Mouse (Mus musculus): ENCODE data around the gene Smyd3. TPM values are rescaled to one million over a fixed set of nuclear protein-coding genes. Genes with fewer than 3 reads are reported as not detected.
"Not testable (repeated sequence)": the region's sequence is repeated elsewhere in the genome, so short reads cannot be mapped to it uniquely, and the experiment has no call there.

The Smyd3 gene
- polyA plus RNA-seq, 1 experiment from 2014 or later: 16.1 TPM

DNA sequence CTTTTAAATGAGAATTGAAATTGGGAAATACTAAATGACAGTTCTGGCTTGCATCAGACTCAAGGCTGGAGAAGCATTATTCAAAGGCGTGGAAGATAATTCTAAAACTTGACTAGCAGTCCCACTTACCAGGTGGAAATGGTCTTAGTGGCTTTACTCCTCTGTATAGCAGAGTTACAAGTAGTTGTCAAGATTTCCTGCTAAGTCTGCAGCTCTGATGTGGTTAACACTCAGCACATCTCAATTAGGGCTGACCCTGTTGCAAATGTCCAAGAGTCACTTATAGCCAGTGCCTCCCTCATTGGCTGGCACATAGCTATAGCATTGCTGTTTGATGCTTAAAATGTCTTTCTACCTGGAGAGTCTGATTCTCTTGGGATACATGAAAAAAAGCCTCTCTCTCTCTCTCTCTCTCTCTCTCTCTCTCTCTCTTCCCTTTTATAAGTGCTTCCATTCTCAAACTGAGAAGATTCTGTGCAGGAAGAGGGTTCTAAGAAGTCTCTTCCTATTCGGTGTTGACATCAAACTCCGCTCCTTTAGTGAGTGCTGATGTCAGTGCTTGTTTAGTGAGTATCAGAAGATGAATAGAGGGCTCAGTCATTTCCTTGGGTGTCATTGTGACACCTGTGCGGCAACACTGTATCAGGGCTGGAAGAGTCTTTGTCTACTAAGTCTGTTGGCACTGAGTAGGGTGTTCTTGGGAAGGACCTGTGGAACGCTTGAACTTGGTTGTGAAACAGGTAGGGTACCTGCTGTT lies 31.3 kb upstream of the Smyd3 start:
- H3K4me1 ChIP-seq: peaks cover 32% of the 10 kb centered on the region
- H3K36me3 ChIP-seq: no peaks in the 10 kb centered on the region
- DNase-seq (ENCODE audit: low spot score): no peak
- no peak overlapping the region for H3K27ac ChIP-seq
- H3K27me3 ChIP-seq (ENCODE audit: insufficient read depth, poor library complexity, severe bottlenecking): no peaks in the 10 kb centered on the region
- no peaks in the 10 kb centered on the region for H3K9me3 ChIP-seq
- 93% methylated on average over 5 of the region's 5 CpGs for WGBS
- H3K4me3 ChIP-seq: no peak overlapping the region

DNA sequence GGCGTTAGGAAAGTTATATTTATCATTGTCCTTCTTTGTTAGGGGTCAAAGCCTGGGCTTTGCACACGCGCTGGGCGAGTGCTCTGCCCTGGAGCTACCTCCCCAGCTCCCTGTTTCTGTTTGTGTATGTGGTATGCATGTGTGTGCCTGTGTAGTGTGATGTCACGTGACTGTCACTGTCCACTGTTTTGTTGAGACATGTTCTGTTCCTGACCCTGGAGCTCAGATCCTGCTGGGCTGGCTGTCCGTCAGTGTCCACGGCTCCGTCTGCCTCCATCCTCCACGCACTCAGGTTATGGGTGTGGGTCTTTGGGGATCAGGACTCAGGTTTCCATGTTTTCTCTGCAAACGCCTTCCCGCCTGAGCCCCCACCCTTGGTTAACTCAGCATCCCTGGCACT lies 30.4 kb upstream of the Smyd3 start:
- WGBS: 67% methylated on average over 11 of the region's 11 CpGs
- H3K4me3 ChIP-seq: 0 out of 2 replicates have a peak overlapping the region, but pooled peaks have one; percentile 87

GRCm38 (mm10) chr1:179547176-179547575 lies 29.3 kb upstream of the Smyd3 start:
- H3K4me3 ChIP-seq: peak overlapping the region; percentile 87
- H3K4me1 ChIP-seq: peaks cover 23% of the 10 kb centered on the region
- peak overlapping the region; percentile 94; the same call in 1 of the 2 replicates for H3K27ac ChIP-seq
- 21% methylated on average over 5 of the region's 5 CpGs for WGBS
- H3K9me3 ChIP-seq: no peaks in the 10 kb centered on the region
- no peaks in the 10 kb centered on the region for H3K27me3 ChIP-seq (ENCODE audit: insufficient read depth, poor library complexity, severe bottlenecking)
- DNase-seq (ENCODE audit: low spot score): no peak
- 0 out of 2 replicates have a peak, but pooled peaks cover 8% of the 10 kb centered on the region for H3K36me3 ChIP-seq

More for the DNA sequence above, 30.4 kb upstream of the Smyd3 start:
- Histone ChIP-seq H3K36me3 (0 out of 2 replicates have a peak, but pooled peaks cover 3% of the 10 kb centered on the region), H3K9me3 (no peaks in the 10 kb centered on the region), H3K27me3 (ENCODE audit: insufficient read depth, poor library complexity, severe bottlenecking) (no peaks in the 10 kb centered on the region), H3K4me1 (peaks cover 29% of the 10 kb centered on the region), H3K27ac (peak overlapping the region; percentile 31; the same call in 1 of the 2 replicates)
- DNase-seq (ENCODE audit: low spot score): no peak

DNA sequence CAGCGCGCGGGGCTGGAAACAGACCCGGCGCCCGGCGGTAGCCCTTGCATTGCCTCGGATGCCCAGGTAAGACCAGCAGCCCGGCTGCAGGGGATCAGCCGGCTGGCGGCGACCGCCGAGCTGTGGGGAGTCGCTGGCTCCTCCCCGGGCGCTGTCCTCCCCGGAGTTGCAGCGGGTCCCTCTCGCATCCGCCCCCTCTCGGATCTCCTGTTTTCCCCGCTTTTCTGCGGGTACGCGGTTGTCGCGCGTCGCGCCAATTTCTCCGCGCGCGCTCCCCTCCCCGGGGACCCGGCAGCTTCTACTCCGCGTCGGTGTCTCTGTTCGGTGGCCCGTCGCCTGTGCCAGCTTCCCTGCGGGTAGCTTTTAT lies 28.7 kb upstream of the Smyd3 start:
- H3K4me3 ChIP-seq: peak overlapping the region; percentile 87
- H3K9me3 ChIP-seq: no peaks in the 10 kb centered on the region
- peak overlapping the region; percentile 94 for H3K27ac ChIP-seq
- H3K4me1 ChIP-seq: peaks cover 19% of the 10 kb centered on the region
- DNase-seq (ENCODE audit: low spot score): no peak
- H3K27me3 ChIP-seq (ENCODE audit: insufficient read depth, poor library complexity, severe bottlenecking): no peaks in the 10 kb centered on the region
- peaks cover 9% of the 10 kb centered on the region for H3K36me3 ChIP-seq
- under 1% methylated on average over 44 of the region's 44 CpGs for WGBS

- DNase-seq (ENCODE audit: low spot score): peak; percentile 100
- not testable (repeated sequence) for H3K27me3 ChIP-seq (ENCODE audit: insufficient read depth, poor library complexity, severe bottlenecking); H3K9me3 ChIP-seq
- Histone ChIP-seq H3K27ac (peak within 1 kb of the TSS; percentile 94), H3K36me3 (peaks cover 12% of the 10 kb centered on the region), H3K4me3 (peak within 1 kb of the TSS; percentile 87), H3K4me1 (peaks cover 19% of the 10 kb centered on the region)
- WGBS: under 1% methylated on average over 69 of the region's 69 CpGs
Observed at GRCm38 (mm10) chr1:179545768-179546550, 28.1 kb upstream of the Smyd3 start, which contains the start of the genes Tfb2m and Cnst. Tfb2m (minus strand) TSS chr1:179546267. Cnst (plus strand) TSS chr1:179546370.

DNA sequence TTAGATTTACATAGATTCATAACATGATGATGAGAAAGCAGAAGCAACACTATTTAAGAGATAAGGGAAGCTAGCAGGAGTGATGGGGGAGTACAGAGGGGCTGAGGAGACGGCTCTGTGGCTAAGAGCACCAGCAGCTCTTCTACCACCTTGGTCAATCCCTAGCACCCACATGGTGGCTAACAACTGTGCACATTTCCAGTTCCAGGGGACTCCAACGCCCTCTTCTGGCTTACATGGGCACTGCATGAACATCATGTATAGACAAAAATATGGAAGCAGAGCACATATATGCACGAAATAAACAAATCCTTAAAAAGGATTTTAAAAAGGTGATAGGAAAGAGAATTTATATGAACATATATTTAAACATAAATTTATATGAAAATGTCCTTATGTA lies 23.7 kb upstream of the Smyd3 start:
- WGBS: 56% methylated on average over 3 of the region's 3 CpGs
- no peak overlapping the region for H3K4me3 ChIP-seq
- no peaks in the 10 kb centered on the region for H3K27me3 ChIP-seq (ENCODE audit: insufficient read depth, poor library complexity, severe bottlenecking)
- H3K4me1 ChIP-seq: peaks cover 6% of the 10 kb centered on the region; the same call in 1 of the 2 replicates
- H3K36me3 ChIP-seq: peaks cover 33% of the 10 kb centered on the region
- no peak for DNase-seq (ENCODE audit: low spot score)
- H3K27ac ChIP-seq: no peak overlapping the region
- H3K9me3 ChIP-seq: no peaks in the 10 kb centered on the region

DNA sequence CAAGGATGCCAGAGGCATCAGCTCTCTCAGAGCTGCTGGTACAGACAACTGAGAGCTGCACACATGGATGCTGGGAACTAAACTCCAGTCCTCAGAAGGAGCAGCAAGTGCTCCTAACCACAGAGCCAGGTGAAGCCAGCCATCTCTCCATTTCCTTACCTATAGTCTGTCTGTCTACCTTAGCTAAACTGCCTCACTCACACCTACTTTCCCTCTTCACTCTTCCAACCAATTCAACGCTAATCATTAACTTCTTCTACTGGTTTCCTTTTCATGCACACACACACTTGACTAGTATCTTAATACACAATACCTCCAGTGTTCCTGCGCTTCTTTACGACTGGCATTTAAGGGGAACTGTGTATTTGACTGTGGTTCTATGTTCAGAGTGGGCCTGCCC lies 22.0 kb upstream of the Smyd3 start:
- 90% methylated on average over 3 of the region's 3 CpGs for WGBS
- peaks cover 40% of the 10 kb centered on the region for H3K36me3 ChIP-seq

DNA sequence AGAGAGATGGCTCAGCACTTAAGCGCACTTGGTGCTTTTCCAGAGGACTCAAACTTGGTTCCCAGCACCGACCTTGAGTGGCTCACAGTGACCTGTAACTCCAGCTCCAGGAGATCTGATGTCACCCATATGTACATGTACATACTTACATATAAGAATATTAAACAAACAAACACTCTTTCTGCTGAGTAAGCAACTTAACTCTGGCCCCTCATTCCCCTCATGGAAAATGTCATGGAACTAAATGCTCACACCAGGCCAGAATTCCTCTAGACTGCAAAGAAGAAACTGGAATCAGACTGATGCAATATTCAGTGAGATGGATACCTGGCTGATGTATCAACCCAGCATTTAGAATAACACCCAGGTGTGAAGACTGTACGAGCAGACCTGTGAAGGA lies 21.2 kb upstream of the Smyd3 start:
- Histone ChIP-seq H3K9me3 (no peaks in the 10 kb centered on the region), H3K36me3 (peaks cover 44% of the 10 kb centered on the region), H3K4me3 (no peak overlapping the region), H3K27me3 (ENCODE audit: insufficient read depth, poor library complexity, severe bottlenecking) (no peaks in the 10 kb centered on the region), H3K4me1 (no peaks in the 10 kb centered on the region), H3K27ac (no peak overlapping the region)
- 92% methylated on average over 3 of the region's 3 CpGs for WGBS
- DNase-seq (ENCODE audit: low spot score): no peak

More for the DNA sequence above, 22.0 kb upstream of the Smyd3 start:
- H3K9me3 ChIP-seq: no peaks in the 10 kb centered on the region
- no peak overlapping the region for H3K27ac ChIP-seq
- peaks cover under 1% of the 10 kb centered on the region; the same call in 1 of the 2 replicates for H3K4me1 ChIP-seq
- no peak for DNase-seq (ENCODE audit: low spot score)
- no peaks in the 10 kb centered on the region for H3K27me3 ChIP-seq (ENCODE audit: insufficient read depth, poor library complexity, severe bottlenecking)
- no peak overlapping the region for H3K4me3 ChIP-seq

DNA sequence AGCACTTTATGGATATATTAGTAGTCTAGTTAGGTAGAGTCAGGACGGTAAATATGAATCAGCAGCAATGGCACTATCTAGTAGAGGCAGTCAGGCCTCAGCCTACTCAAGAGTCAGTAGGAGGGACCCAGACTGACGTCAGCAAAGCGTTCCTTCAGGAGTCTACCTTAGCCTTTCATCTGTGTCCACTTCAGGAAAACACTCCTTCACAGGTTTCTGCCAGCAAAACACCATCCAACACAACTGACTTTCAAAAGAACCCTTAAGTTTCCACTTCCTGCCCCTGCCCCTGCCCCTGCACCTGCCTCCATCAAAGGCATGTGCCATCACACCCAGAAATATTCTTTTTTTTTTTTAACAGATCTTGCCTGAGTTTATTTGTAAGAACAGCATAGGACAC lies 2.1 kb upstream of the Smyd3 start:
- Histone ChIP-seq H3K9me3 (no peaks in the 10 kb centered on the region), H3K36me3 (no peaks in the 10 kb centered on the region), H3K27me3 (ENCODE audit: insufficient read depth, poor library complexity, severe bottlenecking) (no peaks in the 10 kb centered on the region), H3K4me1 (peaks cover 6% of the 10 kb centered on the region), H3K4me3 (no peak overlapping the region), H3K27ac (no peak overlapping the region)
- no peak for DNase-seq (ENCODE audit: low spot score)
- 82% methylated on average over 3 of the region's 3 CpGs for WGBS

GRCm38 (mm10) chr1:179516941-179517712 lies 714 bp downstream of the Smyd3 start:
- Histone ChIP-seq H3K4me1 (peaks cover 6% of the 10 kb centered on the region), H3K36me3 (no peaks in the 10 kb centered on the region), H3K9me3 (no peaks in the 10 kb centered on the region), H3K27ac (peak overlapping the region; percentile 87), H3K4me3 (peak overlapping the region; percentile 86), H3K27me3 (ENCODE audit: insufficient read depth, poor library complexity, severe bottlenecking) (no peaks in the 10 kb centered on the region)
- WGBS: under 1% methylated on average over 21 of the region's 21 CpGs
- DNase-seq (ENCODE audit: low spot score): no peak

DNA sequence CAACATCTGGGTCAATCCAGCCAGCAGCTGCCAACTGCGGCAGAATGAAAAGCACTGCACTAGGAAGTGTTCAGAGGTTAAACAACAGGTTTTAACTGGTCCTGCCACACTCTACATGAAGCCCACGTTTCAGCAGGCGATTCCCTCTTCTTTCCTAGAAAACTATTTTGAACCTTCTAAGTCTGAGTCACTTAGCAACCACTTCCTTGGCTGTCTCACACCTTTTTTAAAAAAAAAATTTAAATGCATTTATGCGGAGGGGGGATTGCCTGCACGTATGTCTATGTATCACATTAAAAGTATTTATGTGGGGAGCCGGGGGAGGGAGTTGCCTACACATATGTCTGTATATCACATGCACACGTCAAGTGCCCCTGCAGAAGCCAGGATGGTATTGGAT lies 5.9 kb downstream of the Smyd3 start:
- 81% methylated on average over 7 of the region's 7 CpGs for WGBS
- Histone ChIP-seq H3K27me3 (ENCODE audit: insufficient read depth, poor library complexity, severe bottlenecking) (no peaks in the 10 kb centered on the region), H3K36me3 (no peaks in the 10 kb centered on the region), H3K27ac (no peak overlapping the region), H3K4me3 (no peak overlapping the region), H3K9me3 (no peaks in the 10 kb centered on the region), H3K4me1 (peaks cover 9% of the 10 kb centered on the region)
- DNase-seq (ENCODE audit: low spot score): no peak

DNA sequence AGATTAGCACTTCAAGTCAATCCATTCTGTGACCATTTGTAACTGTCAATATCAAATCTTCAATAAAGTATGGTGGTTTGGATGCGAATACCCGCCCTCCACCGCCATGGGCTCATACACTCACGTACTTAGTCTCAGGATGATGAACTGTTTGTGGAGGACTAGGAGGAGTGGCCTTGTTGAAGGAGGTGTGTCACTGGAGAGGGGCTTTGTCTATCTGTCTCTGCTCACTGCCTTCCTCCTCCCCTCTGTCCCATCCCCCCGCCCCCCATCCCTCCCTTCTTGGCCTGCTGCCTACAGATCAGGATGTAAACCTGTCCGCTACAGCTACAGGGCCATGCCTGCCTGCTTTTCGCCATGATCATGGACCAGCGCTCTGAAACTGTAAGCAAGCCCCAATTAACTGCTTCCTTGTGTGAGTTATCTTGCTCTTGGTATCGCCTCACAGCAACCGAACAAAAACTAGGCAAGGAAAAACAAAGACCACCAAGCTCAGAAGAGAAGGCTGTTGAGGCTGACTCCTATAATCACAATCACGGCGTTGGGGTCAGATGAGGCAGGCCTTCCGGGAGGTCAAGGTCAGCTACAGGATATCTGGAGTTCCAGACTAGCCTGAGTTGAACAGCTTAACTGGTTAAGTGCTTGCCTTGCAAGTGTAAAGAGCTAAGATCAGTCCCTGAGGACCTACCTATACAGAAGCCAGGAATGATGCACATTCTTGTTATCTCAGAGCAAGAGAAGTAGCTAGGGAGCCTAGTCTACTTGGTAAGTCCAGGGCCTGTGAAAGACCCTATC lies 7.1 kb downstream of the Smyd3 start:
- Histone ChIP-seq H3K4me1 (peaks cover 3% of the 10 kb centered on the region; the same call in 1 of the 2 replicates), H3K27me3 (ENCODE audit: insufficient read depth, poor library complexity, severe bottlenecking) (no peaks in the 10 kb centered on the region), H3K9me3 (no peaks in the 10 kb centered on the region), H3K36me3 (no peaks in the 10 kb centered on the region), H3K27ac (no peak overlapping the region), H3K4me3 (no peak overlapping the region)
- no peak for DNase-seq (ENCODE audit: low spot score)
- 80% methylated on average over 13 of the region's 13 CpGs for WGBS
